Mouse (Mus musculus) bone marrow, adult 2 months (tissue): ENCODE data around the gene Cbx2.

Source experiments
- CTCF ChIP-seq: fragments of 200-500 bp; IDR thresholded peaks from 2 replicates; pipeline ENCODE4 v1.5.1; 2011; ENCODE audit warnings: low read length, control low read depth; ENCODE audit not compliant: control insufficient read depth, insufficient read depth
- POLR2A ChIP-seq: fragments of 200-500 bp; IDR thresholded peaks from 2 replicates; pipeline ENCODE4 v1.6.1; 2011; ENCODE audit warnings: low read depth, mild to moderate bottlenecking, control low read depth, low read length, borderline replicate concordance; ENCODE audit not compliant: control insufficient read depth

GRCm38 (mm10) chr11:119079445-119079837, 56.7 kb downstream of the Cbx2 start:
- TF ChIP-seq CTCF (no peak), POLR2A (no peak)
